Mouse (Mus musculus): ENCODE measurements around the gene Parp2. TPM values are rescaled to one million over a fixed set of nuclear protein-coding genes. Genes with fewer than 3 reads are reported as not detected.

The Parp2 gene
- total RNA-seq (2023), result 23.5 and 35.4 TPM in 2 replicates

DNA sequence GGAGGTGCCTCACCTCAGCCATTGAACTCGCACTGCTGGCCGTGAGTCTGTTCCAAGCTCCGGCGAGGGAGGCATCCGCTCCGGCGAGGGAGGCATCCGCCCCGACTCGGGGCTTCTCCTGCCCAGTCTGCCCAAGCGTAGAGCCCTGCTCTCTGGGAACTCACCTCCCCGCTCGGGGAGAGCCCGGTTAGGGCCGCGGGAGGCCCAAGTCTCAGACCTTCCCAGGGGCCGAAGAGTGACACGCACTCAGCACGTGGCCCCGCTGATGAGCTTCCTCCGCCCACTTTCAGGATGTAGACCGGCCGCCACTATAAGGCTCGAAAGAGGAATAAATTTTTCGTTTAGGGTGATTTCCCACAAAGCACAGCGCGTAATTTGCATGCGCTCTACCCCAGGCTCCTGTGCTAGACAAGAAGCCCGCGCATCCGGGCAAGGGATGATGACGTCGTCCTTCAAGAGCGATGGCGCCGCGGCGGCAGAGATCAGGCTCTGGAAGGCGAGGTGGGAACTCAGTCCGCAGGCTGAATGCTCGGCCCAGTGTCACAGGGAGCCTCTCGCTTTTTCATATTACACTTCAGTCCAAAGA is at the start of gene Parp2, which contains the start of gene Ccnb1ip1:
Gene Parp2, plus strand, starts transcription at position 355 of the 586 bp plus-strand sequence.
Gene Ccnb1ip1, minus strand, starts transcription at position 246 of the 586 bp plus-strand sequence.

GRCm38 (mm10) chr14:50785251-50785637 is 22.4 kb upstream of the Parp2 start, which contains the start of gene Ttc5:
Gene Ttc5, minus strand, starts transcription at chr14:50785519.

GRCm38 (mm10) chr14:50869889-50870804 is 62.5 kb downstream of the Parp2 start, which contains the start of gene Tep1:
Gene Tep1, minus strand, starts transcription at chr14:50870560.

Other genes with a start within 250 kb of the Parp2 start
- gene Olfr744, start 193.0 kb upstream of the Parp2 start, total RNA-seq (2023), result not detected in 2 replicates
- not detected in 2 replicates for gene Olfr745, start 168.5 kb upstream of the Parp2 start, total RNA-seq (2023)
- not detected in 2 replicates for gene Olfr746, start 160.8 kb upstream of the Parp2 start, total RNA-seq (2023)
- not detected in 2 replicates for gene Olfr747, start 114.6 kb upstream of the Parp2 start, total RNA-seq (2023)
- not detected in 2 replicates for gene Olfr748, start 100.5 kb upstream of the Parp2 start, total RNA-seq (2023)
- gene Olfr749, start 62.7 kb upstream of the Parp2 start, total RNA-seq (2023), result not detected in 2 replicates
- 28.0 and 39.4 TPM in 2 replicates for gene Ttc5, start 22.3 kb upstream of the Parp2 start, total RNA-seq (2023)
- not detected in 2 replicates for gene Ccnb1ip1, start 109 bp upstream of the Parp2 start, total RNA-seq (2023)
- gene Tep1, start 62.7 kb downstream of the Parp2 start, total RNA-seq (2023), result 33.7 and 51.6 TPM in 2 replicates
- 0.13 and 0.18 TPM in 2 replicates for gene Klhl33, start 89.7 kb downstream of the Parp2 start, total RNA-seq (2023)
- 14.8 and 15.6 TPM in 2 replicates for gene Osgep, start 117.1 kb downstream of the Parp2 start, total RNA-seq (2023)
- 11.9 and 13.5 TPM in 2 replicates for gene Apex1, start 117.1 kb downstream of the Parp2 start, total RNA-seq (2023)
- 64.3 and 86.6 TPM in 2 replicates for gene Pip4p1, start 123.0 kb downstream of the Parp2 start, total RNA-seq (2023)
- gene Pnp, start 123.2 kb downstream of the Parp2 start, total RNA-seq (2023), result 55.5 and 66.9 TPM in 2 replicates
- gene Gm49342, start 136.7 kb downstream of the Parp2 start, total RNA-seq (2023), result 43.8 and 69.2 TPM in 2 replicates
- 4.6 and 5.7 TPM in 2 replicates for gene Pnp2, start 148.2 kb downstream of the Parp2 start, total RNA-seq (2023)
- 0.25 TPM in 1 of 2 replicates, not detected in the other for gene Rnase10, start 199.9 kb downstream of the Parp2 start, total RNA-seq (2023)
- gene Rnase9, start 234.0 kb downstream of the Parp2 start, total RNA-seq (2023), result not detected in 2 replicates
- gene Rnase11, start 242.3 kb downstream of the Parp2 start, total RNA-seq (2023), result not detected in 2 replicates
- not detected in 2 replicates for gene Rnase12, start 249.8 kb downstream of the Parp2 start, total RNA-seq (2023)

All from neutrophil, adult 65 days (primary cell).